Mouse (Mus musculus) common myeloid progenitor, adult 5-6 weeks (primary cell): Measurements from ENCODE around the gene Kcnrg. TPM values are rescaled to one million over a fixed set of nuclear protein-coding genes. Genes with fewer than 3 reads are reported as not detected.

Source experiments
- ATAC-seq: replicated peaks from 2 replicates; pipeline ENCODE4 v1.8.0; 2016; ENCODE audit warnings: low read depth, mild to moderate bottlenecking, moderate TSS enrichment, inconsistent platforms; ENCODE audit not compliant: poor library complexity, severe bottlenecking
- total RNA-seq: library from RNA; stranded (forward); fragments of 200-1000, 187-1606 nt; gene quantifications from 2 replicates; pipeline ENCODE4 v1.2.3, GENCODE M21; 2017

The Kcnrg gene
- total RNA-seq, 1 experiment from 2014 or later = 0.87 TPM

- no peak for ATAC-seq
Observed at GRCm38 (mm10) chr14:61635969-61636368, 28.7 kb downstream of the Kcnrg start.

GRCm38 (mm10) chr14:61642668-61643067 is 35.4 kb downstream of the Kcnrg start:
- no peak for ATAC-seq

- no peak for ATAC-seq
Observed at GRCm38 (mm10) chr14:61645547-61645946, 38.3 kb downstream of the Kcnrg start.

GRCm38 (mm10) chr14:61647182-61647880 is 40.1 kb downstream of the Kcnrg start:
- ATAC-seq = no peak

- peak; percentile 42 for ATAC-seq
Observed at GRCm38 (mm10) chr14:61647881-61648684, 40.8 kb downstream of the Kcnrg start.

- ATAC-seq = peak; percentile 81
Observed at GRCm38 (mm10) chr14:61648685-61649504, 41.6 kb downstream of the Kcnrg start.

- ATAC-seq = no peak
Observed at GRCm38 (mm10) chr14:61650291-61650960, 43.2 kb downstream of the Kcnrg start.

GRCm38 (mm10) chr14:61656469-61656868 is 49.2 kb downstream of the Kcnrg start:
- no peak for ATAC-seq

- no peak for ATAC-seq
Observed at GRCm38 (mm10) chr14:61661496-61661895, 54.2 kb downstream of the Kcnrg start.

GRCm38 (mm10) chr14:61662307-61662706 is 55.0 kb downstream of the Kcnrg start:
- no peak for ATAC-seq

Other genes with a start within 250 kb of the Kcnrg start
- 4.3 and 6.0 TPM in 2 replicates for gene Ebpl, start 247.0 kb upstream of the Kcnrg start, total RNA-seq
- 88.6 and 92.3 TPM in 2 replicates for gene Kpna3, start 167.6 kb upstream of the Kcnrg start, total RNA-seq
- 9.5 and 9.9 TPM in 2 replicates for gene Spryd7, start 50.6 kb upstream of the Kcnrg start, total RNA-seq
- gene Trim13, start 9.2 kb upstream of the Kcnrg start, total RNA-seq = 19.4 and 22.4 TPM in 2 replicates